Mouse (Mus musculus): Measurements from ENCODE around the gene Cd4. TPM values are rescaled to one million over a fixed set of nuclear protein-coding genes. Genes with fewer than 3 reads are reported as not detected.

Gene Cd4
- total and polyA plus RNA-seq, 2 experiments from 2014 or later, result 0.05 to 0.13 TPM

DNA sequence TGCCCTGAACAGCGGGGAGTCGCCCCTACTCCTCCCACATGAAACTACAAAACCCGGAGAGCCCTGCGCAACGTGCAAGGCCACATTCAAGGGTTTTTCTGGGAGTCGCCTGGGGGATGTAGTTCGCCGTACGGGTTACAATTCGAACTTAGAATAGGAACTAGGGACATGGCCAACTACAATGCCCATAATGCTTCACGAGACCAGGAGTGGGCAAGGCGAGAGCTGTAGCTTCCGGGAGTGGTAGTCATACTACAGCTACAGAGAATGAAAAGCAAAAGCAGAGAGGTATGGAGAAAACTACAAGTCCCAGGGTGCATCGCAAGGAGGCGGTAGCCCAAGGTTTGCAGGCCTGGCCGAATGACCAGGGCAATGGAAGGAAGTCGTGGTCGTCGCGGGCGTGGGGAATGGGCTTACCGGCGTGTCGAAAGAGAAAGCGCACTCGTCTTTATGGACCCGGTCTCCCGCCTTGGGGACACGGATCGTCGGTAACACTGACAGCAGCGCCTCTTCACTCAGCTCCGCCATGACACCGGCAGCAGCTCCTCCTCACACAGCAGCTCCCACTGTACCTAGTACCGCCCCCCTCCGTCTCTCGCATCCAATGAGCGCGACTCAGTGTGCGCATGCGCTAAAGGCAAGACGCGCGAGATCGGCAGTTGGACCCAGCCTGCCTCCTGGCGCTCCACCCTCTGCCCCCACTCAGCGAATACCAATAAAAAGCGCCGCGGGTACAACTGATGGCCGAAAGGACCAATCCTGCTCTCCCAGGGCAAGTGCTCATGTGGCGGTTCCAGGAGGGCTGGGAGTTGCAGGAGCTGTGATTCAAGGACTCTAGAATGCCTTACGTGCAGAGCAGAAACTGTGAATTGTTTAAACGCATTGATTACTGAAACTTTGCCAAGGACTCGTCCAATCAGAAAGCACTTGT is 58.9 kb downstream of the Cd4 start, which contains the start of the genes Usp5 and Cdca3:
Usp5 (minus strand) TSS at position 617 of the 931 bp plus-strand sequence.
Cdca3 (plus strand) TSS at position 680 of the 931 bp plus-strand sequence.
- peak within 1 kb of the TSS; percentile 86 for H3K27ac ChIP-seq
- peaks cover 19% of the 10 kb centered on the region for H3K36me3 ChIP-seq (ENCODE audit: insufficient read depth, low read length)
- no peaks in the 10 kb centered on the region for H3K27me3 ChIP-seq (ENCODE audit: insufficient read depth, low read length)
- peak; percentile 100 for DNase-seq (ENCODE audit: low spot score)
- WGBS, result under 1% methylated on average over 54 of the region's 55 CpGs
- H3K9me3 ChIP-seq (ENCODE audit: low read length), result no peaks in the 10 kb centered on the region
- TF ChIP-seq CTCF (IDR thresholded peaks at IDR 0.05; ENCODE audit: low read depth), result peak; percentile 55
- peaks cover 9% of the 10 kb centered on the region; the same call in 1 of the 2 replicates for H3K4me1 ChIP-seq (ENCODE audit: insufficient read depth, low read length)
- ATAC-seq, result peak; percentile 95
- H3K4me2 ChIP-seq (ENCODE audit: low read depth, low read length), result peak within 1 kb of the TSS; percentile 86
- H3K9ac ChIP-seq (replicated peaks; ENCODE audit: low read length), result peak within 1 kb of the TSS; percentile 63
- H3K4me3 ChIP-seq (ENCODE audit: low read length), result peak within 1 kb of the TSS; percentile 66

DNA sequence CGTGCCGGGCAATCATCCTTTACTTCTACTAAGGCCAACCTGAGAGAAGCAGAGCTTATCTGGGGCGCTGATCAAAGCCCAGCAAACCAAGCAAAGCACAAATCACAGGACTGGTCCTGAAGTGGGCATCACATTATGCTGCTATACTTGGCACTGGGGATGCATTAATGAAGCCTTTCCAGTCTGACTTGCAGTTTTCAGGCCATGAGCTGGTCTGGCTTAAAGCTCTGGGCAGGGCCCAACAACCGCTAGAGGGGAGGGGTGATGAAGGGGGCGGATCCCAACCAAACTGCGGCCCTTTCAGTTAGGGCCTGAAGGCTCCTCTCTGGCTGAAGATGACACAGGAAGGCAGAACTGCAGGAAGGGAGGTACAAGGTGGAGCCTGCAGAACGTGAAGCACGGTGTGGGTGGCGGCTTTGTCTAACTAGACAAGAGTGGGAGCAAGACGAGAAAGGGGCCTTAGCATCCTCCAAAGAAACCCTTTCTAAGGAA is 59.9 kb downstream of the Cd4 start:
- WGBS, result 21% methylated on average over 10 of the region's 10 CpGs
- TF ChIP-seq CTCF (IDR thresholded peaks at IDR 0.05; ENCODE audit: low read depth), result no peak; the same call in 1 of the 2 replicates
- Histone ChIP-seq H3K27me3 (ENCODE audit: insufficient read depth, low read length) (no peaks in the 10 kb centered on the region), H3K9ac (replicated peaks; ENCODE audit: low read length) (peak overlapping the region; percentile 63), H3K4me1 (ENCODE audit: insufficient read depth, low read length) (peaks cover 9% of the 10 kb centered on the region; the same call in 1 of the 2 replicates), H3K4me3 (ENCODE audit: low read length) (peak overlapping the region; percentile 66), H3K9me3 (ENCODE audit: low read length) (no peaks in the 10 kb centered on the region), H3K4me2 (ENCODE audit: low read depth, low read length) (peak overlapping the region; percentile 86), H3K36me3 (ENCODE audit: insufficient read depth, low read length) (peaks cover 29% of the 10 kb centered on the region), H3K27ac (peak overlapping the region; percentile 86)
- DNase-seq (ENCODE audit: low spot score) (peak; percentile 57), ATAC-seq (no peak)

DNA sequence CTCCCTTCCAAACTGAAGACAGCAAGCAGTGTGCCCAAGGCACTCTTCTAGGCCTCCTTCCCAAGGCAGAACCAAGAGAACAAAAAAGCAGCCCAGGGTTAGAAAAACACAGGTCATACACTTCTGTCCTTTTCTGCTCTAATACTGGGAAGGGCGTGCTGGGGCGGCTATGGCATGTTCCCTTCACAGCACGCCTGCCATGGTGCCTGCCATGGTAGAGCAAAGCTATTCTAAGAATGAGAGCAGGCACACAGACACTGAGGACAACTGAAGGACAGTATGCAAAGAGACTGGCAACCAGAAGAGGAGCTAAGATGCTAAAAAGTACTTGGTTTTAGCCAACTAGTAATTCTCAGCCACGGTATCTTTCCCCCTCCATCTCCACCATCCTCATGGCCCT is 66.0 kb downstream of the Cd4 start:
- no peaks in the 10 kb centered on the region for H3K4me1 ChIP-seq (ENCODE audit: insufficient read depth, low read length)
- ATAC-seq (no peak), DNase-seq (ENCODE audit: low spot score) (no peak)
- TF ChIP-seq CTCF (IDR thresholded peaks at IDR 0.05; ENCODE audit: low read depth), result no peak
- peaks cover 87% of the 10 kb centered on the region for H3K36me3 ChIP-seq (ENCODE audit: insufficient read depth, low read length)
- no peak overlapping the region for H3K4me2 ChIP-seq (ENCODE audit: low read depth, low read length)
- H3K27me3 ChIP-seq (ENCODE audit: insufficient read depth, low read length), result no peaks in the 10 kb centered on the region
- no peak overlapping the region for H3K9ac ChIP-seq (replicated peaks; ENCODE audit: low read length)
- H3K9me3 ChIP-seq (ENCODE audit: low read length), result no peaks in the 10 kb centered on the region
- no peak overlapping the region for H3K4me3 ChIP-seq (ENCODE audit: low read length)
- WGBS, result 92% methylated on average over 4 of the region's 4 CpGs
- no peak overlapping the region for H3K27ac ChIP-seq

DNA sequence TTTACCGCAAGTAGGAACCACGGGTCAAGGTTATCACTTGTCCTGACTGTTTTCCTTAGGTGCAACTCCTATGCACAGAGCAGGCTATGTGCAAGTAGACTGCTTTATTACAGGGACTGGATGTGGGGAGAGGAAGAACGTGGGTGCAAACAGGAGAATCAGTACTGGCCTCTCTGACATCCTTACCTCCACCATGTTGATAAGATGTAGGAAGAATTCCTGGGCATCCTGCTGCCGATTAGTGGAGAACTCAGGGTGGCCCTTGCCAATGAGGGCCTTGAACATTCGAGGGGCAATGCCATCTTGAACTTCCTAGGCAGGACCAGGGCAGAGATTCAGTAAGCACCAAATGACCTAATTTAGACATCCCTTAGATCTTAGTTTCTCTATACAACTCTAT is 67.1 kb downstream of the Cd4 start:
- peaks cover 92% of the 10 kb centered on the region for H3K36me3 ChIP-seq (ENCODE audit: insufficient read depth, low read length)
- no peak for ATAC-seq
- H3K4me2 ChIP-seq (ENCODE audit: low read depth, low read length), result no peak overlapping the region
- H3K4me3 ChIP-seq (ENCODE audit: low read length), result no peak overlapping the region
- H3K4me1 ChIP-seq (ENCODE audit: insufficient read depth, low read length), result no peaks in the 10 kb centered on the region
- no peak for TF ChIP-seq CTCF (IDR thresholded peaks at IDR 0.05; ENCODE audit: low read depth)
- no peak overlapping the region for H3K27ac ChIP-seq
- 94% methylated on average over 5 of the region's 5 CpGs for WGBS
- DNase-seq (ENCODE audit: low spot score), result no peak
- H3K9ac ChIP-seq (replicated peaks; ENCODE audit: low read length), result no peak overlapping the region
- no peaks in the 10 kb centered on the region for H3K27me3 ChIP-seq (ENCODE audit: insufficient read depth, low read length)
- no peaks in the 10 kb centered on the region for H3K9me3 ChIP-seq (ENCODE audit: low read length)

DNA sequence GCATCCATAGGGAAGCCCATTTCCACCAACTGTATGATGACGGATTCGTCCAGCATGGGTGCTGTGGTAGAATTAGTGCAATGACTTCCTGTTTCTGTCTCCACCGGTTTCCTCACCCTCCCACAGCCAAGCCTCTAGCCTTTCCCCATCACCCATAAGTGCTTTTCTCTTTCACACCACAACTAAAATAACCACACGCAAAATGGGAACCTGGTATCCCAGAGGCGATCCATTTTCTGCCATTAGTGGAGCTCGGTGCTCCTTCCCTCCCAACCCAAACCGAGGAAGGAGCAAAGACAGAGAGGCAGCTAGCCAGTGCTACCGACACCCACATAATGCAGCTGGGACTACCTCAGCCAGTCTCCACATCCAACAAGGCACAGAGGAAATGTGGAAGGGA is 70.0 kb downstream of the Cd4 start:
- Histone ChIP-seq H3K36me3 (ENCODE audit: insufficient read depth, low read length) (peaks cover 64% of the 10 kb centered on the region), H3K9me3 (ENCODE audit: low read length) (no peaks in the 10 kb centered on the region), H3K4me1 (ENCODE audit: insufficient read depth, low read length) (peaks cover 6% of the 10 kb centered on the region), H3K27me3 (ENCODE audit: insufficient read depth, low read length) (no peaks in the 10 kb centered on the region), H3K9ac (replicated peaks; ENCODE audit: low read length) (no peak overlapping the region), H3K4me3 (ENCODE audit: low read length) (no peak overlapping the region), H3K27ac (no peak overlapping the region), H3K4me2 (ENCODE audit: low read depth, low read length) (no peak overlapping the region)
- WGBS, result 92% methylated on average over 8 of the region's 8 CpGs
- TF ChIP-seq CTCF (IDR thresholded peaks at IDR 0.05; ENCODE audit: low read depth), result no peak
- DNase-seq (ENCODE audit: low spot score) (no peak), ATAC-seq (no peak)

DNA sequence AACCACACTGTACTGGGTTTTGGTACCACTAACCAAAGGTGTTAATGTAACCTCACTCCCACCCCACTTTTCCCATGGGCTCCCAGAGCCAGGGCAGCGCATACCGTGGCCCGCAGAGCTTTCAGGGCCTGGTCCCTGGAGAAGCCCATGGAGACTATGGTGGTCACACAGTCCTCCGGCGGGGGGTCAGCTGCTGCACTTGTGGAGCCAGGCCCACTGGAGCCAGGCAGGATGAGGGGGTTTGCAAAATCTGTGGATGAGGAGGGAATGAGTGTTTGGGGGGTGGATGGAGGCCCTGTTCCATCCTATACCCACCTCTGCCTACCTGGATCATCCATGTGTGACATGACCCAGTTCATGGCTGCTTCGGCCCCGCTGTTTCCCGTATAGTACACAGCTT is 70.5 kb downstream of the Cd4 start:
- no peak overlapping the region for H3K4me2 ChIP-seq (ENCODE audit: low read depth, low read length)
- H3K4me1 ChIP-seq (ENCODE audit: insufficient read depth, low read length), result peaks cover 10% of the 10 kb centered on the region
- no peaks in the 10 kb centered on the region for H3K9me3 ChIP-seq (ENCODE audit: low read length)
- H3K27me3 ChIP-seq (ENCODE audit: insufficient read depth, low read length), result no peaks in the 10 kb centered on the region
- H3K27ac ChIP-seq, result no peak overlapping the region
- 95% methylated on average over 8 of the region's 8 CpGs for WGBS
- H3K36me3 ChIP-seq (ENCODE audit: insufficient read depth, low read length), result peaks cover 60% of the 10 kb centered on the region
- H3K9ac ChIP-seq (replicated peaks; ENCODE audit: low read length), result no peak overlapping the region
- no peak for DNase-seq (ENCODE audit: low spot score)
- ATAC-seq, result no peak
- no peak for TF ChIP-seq CTCF (IDR thresholded peaks at IDR 0.05; ENCODE audit: low read depth)
- H3K4me3 ChIP-seq (ENCODE audit: low read length), result no peak overlapping the region
